Mouse (Mus musculus) ovary, postnatal 10 days (tissue): ENCODE results near the gene Nemp1.
A peak's percentile ranks its signal among the peaks of the same experiment; 100 is the strongest.

Experiments used
- DNase-seq: peaks from one replicate; pipeline ENCODE4 v3.0.0; 2022; ENCODE audit warnings: low spot score

Gene Nemp1

DNA sequence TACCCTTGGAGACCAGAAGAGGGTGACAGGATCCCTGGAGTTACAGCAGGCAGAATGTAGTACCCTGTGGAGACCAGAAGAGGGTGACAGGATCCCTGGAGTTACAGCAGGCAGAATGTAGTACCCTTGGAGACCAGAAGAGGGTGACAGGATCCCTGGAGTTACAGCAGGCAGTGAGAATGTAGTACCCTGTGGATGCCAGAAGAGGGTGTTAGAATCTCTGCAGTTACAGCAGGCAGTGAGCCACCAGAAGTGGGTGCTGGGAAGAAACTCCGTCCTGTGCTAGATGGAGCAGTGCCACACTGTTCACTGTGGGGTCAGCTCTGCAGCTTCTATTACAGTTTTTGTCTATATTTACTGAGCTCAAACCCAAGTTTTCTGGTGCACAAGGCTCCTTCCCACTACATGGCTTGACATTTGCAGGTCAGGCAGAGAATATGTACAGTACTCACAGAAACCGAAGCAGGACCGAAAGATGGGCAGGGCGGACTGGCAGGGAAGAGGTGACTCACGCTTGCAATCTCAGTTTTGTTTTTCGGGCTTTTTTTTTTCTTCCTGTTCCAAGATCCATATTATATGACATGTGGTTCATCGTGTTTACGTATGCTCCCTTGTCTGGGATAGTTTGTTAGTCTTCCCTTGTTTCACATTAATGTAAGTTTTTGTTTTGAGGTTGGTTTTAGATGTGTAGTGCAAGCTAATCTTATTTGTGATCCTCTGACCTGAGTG lies 8.3 kb downstream of the Nemp1 start:
- peak; percentile 36 for DNase-seq

DNA sequence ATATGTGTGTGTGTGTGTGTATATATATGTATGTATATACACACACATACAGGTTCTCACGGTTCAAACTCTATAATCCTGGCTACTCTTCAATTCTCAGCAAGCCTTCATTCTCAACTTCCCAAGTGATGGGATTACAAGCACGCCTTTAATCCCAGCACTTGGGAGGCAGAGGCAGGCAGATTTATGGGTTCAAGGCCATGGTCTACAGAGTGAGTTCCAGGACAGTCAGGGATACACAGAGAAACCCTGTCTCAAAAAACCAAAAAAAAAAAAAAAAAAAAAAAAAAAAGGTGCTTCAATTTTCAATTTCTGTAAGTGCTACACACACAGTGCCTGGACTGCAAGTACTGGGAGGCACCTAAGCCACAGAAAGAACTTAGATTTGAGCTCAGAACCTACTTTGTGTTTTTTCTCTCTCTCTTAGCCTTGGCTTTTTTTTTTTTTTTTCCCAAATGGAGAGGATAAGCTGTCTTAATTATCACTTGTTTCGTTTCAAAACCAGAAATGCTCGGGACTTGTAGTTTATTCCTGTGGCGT lies 9.2 kb downstream of the Nemp1 start:
- no peak for DNase-seq

DNA sequence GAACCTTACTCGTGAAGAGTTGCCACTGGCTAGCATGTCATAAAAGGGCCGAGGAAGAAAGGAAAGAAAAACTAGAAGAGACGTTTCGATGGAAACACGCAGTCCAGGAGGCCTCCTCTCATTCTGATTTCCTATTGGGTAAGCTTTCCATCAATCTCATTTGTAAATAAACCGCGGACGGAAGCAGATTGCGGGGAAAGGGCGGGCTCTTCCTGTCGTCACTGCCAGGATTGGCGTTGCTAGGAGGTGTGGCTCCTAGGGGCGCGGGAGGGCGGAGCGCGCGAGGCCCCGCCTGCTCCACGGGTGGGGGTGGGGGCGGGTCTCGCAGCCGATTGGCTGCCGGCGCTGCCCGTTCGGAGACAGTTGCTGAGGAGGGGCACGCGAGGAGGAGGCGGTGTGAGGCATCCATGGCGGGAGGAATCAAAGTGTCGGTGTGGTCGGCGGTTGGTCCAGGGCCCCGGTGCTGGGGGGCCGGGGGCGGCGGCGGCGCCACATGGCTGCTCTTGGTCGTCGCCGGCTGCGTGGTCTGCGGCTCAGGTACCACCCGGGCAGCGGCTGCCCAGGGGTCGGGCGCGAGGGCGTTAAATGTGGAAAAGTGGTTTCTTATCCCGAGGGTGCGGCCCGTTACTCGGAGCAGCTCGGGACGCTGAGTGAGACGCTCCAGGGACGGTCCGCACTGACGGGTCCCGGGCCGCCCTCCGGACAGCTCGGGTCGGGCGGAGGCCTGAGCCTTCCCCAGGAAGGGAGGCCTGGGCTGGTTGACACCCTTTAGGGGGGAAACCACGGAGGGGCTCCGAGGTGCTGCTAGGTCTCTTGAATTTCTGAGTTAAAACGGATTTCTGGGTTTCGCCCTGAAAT lies 10.2 kb downstream of the Nemp1 start:
- peak; percentile 73 for DNase-seq

DNA sequence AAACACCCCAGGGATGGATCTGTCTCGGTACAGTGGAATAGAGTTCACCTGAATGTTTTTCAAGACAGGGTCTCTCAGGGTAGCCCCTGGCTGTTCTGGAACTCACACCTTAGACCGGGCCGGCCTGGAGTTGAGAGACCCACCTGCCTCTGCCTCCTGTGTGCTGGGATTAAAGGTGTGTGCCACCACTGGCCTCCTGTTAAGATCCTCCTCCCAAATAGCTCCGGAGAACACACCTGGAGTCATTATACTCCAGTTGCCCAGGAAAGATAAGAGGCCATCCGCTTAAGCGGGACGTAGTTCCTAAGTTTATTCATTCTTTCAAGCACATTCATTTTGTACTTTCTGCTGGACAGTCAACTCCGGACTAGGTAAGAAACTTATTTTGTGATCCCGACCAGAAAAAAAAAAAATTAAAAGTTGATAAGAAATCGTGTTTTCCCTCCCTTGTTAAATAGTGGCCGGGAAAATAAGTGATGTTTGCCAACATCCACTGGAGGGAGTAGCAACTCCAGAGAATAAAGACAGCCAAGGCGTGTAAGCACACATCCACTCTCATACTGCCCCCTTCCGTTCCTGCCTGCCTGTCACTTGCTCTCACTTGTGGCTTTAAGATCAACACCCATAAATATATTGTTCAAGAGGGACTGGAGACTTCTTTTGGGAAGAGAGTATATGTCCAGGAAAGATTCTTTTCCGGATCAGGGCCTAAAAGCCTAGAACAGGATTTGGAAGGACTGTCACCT lies 11.1 kb downstream of the Nemp1 start:
- DNase-seq: no peak

DNA sequence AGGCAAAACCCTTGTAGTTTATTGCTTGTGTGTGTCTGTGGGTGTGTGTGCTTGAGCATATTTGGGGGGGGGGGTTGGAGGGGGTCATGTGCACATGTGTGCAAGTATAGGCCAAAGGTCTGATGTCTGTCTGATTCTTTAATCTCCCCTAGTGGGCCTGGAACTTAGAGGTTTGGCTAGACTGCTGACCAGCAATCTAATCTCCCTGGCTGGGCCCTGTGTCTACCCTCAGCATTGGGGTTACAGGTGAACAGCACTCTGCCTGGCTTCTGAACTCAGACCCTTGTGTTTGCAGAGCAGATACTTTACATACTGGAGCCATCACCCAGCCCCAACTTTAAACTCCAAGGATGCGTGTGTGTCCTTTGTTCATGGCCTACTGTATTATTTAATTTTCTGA lies 12.5 kb downstream of the Nemp1 start:
- no peak for DNase-seq

DNA sequence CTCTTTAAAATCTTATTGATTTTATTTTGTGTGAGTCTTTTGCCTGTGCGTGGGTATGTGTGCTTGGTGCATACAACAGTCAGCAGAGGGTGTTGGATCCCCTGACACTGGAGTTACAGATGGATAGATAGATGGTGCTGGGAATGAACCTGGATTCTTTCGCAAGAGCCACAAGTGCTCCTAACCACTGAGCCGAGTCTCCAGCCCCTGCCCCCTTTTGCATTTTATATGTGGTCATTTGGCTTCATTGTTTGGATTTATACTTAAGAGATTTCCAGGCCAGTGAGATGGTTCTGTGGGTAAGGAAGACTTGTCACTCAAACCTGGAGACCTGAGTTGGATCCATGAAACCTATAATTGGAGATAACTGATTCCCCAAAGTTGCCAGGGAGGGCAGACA lies 13.2 kb downstream of the Nemp1 start:
- no peak for DNase-seq

DNA sequence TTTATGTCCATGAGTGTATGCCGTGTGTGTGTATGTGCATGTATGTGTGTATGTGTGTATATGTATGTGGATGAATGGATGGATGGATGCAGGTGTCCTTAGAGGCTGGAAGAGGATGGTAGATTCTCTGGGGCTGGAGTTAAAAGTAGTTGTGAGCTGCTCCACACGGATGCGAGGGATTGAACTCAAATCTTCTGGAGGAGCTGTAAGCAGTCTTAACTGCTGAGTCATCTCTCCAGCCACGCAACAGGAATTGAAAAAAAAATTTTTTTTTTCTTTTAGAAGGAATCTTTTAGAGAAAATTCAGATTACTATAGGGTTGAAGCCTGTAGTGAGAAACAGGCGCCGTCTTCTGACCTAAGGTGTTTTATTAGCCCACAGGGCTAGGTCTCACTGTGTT lies 16.2 kb downstream of the Nemp1 start:
- no peak for DNase-seq

DNA sequence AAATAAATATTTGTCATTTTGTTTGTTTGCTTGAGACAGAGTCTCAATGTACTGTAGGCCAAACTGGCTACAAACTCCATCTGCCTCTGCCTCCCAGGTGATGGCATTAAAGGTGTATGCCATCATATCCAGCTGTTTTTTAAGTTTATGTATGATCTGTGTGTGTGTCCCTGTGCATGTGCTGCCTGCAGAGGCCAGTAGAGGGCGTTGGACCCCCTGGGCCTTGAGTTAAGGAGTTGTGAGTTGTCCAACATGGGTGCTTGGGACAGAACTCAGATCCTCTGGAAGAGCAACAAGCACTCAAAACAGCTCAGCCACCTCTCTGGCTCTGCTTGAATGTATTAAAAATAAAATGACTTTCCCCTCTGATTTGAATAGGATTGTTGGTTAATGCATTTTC lies 24.4 kb downstream of the Nemp1 start:
- DNase-seq: no peak

DNA sequence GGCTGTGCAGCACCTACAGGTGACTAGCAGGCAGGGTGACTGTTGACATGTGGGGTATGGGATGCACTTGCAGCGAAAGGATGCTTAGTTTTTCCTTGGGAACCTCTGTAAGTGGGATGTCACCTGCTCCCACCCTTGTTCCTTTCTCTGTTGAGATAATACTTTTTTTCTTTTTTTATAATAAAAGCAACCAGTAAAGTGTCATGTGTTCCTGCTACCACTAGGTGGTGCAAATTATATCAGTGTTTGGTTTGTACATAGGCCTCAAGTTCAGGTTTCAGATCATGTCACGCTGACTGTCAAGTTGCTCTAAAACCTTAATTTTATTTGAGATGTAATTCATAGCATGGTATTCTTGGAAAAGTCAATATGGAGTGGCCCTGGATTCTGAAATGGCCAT lies 27.9 kb downstream of the Nemp1 start:
- DNase-seq: no peak

DNA sequence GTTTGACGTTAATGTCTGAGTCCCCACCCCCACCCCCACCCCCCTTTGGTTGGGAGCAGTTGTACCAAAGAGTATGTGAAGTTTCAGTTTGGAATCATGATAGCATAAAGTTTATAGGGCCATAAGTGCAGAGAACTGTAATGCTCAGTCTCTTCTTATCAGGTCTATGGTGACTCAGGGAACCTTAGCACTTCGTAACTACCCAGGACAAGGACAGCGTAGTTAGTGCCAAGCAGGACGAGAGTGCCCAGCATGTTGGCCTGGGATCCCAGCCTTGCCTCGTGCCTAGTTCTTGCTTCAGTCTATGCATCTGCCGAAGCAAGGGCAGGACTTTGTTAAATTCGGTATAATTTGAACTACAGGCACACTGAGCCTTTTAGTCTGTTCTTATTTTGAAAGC lies 29.1 kb downstream of the Nemp1 start:
- no peak for DNase-seq

DNA sequence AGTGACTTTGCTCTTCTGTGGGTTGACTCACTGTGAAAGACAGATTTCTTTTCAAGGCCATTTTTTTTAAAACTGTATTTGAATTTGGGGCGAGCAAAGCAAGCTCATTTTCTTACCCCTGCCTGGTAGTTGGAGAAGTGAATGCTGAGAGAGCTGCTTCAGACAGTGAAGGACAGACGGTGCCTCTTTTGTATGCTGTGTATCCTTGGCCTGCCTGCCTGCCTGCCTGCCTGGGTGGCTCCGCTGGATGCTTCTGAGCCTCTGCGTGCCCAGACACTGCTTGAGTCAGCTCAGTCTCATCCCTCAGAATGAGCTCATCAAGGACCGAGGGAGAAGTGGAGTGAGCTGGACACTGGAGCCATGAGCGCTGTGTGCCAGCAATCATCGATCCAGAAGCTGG lies 32.3 kb downstream of the Nemp1 start:
- no peak for DNase-seq

DNA sequence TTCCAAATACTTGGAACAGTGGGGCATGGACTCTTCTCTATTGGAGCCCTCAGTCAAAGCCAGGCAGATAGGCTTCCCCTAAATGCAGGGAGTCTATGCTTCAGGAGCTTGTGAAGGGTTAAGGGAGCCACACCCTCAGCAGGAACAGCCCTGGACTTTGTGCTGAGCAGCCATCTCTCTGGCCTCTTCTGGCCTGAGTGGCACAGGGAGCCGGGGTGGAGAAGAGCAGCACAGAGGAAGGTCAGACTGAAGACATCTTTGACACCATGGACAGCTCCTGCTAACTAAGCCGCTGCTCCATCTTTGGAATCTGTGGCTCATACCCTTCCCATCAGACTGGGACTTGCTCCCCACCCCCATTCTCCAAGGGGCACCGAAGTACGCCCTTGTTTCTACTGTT lies 36.6 kb downstream of the Nemp1 start:
- no peak for DNase-seq

DNA sequence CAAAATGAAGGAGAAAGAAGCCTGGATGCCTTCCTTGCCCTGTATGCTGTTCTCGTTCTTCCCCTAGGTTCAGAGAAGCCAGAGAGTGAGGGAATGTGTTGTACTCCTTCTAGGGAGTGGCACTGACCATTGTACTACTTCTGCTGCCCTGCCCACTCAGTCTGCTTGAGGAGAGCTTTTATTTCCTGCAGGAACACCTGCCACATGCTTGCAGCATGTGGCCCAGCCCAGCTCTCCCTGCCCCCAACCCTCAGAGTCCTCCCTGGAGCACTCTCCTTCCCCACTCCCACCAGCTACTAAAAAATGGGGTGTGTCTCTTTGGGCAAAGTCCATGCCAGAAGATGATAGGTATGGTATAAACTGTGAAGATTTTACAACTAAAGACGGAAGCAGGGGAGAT lies 37.6 kb downstream of the Nemp1 start:
- DNase-seq: no peak

DNA sequence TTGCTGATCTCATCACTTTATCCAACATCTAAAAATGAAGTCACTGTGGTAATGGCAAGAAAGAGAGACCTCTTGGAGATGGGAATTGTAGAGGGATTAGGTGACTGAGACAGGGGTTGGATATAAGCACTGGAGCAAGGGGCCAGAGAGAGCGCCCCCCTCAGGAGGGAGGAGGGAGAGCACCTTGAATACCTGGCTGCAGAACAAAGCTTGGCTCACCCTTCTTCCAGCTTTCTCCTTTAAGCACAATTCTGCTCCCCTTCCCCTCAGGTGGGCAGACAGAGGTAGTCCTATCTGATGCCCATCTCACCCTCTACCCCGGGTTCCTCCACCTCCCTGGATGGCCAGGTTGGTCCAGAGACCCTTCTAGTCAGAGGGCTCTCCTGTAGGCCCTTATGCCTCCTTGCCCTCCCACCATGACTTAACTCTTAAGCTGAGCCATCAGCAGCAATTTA lies 38.1 kb downstream of the Nemp1 start, which contains the start of gene Myo1a:
Gene Myo1a (plus strand): TSS at position 405 of the 455 bp plus-strand sequence.
- DNase-seq: no peak

DNA sequence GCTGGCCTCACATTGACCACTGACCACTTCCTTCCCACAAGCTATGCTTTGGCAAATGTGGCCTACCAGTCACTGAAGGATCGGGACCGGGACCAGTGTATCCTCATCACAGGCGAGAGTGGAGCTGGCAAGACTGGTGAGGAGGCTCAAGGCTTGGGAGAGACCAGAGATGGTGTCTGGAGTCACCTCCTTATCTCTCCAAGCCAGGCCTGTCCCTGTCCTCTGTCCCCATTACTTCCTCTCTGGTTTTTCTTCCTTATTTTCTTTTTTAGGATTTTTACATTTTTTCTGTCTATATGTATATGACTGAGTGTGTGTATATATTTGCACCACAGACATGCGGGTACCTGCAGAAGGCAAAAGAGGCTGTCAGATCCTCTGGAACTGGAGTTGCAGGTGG lies 39.1 kb downstream of the Nemp1 start:
- no peak for DNase-seq

DNA sequence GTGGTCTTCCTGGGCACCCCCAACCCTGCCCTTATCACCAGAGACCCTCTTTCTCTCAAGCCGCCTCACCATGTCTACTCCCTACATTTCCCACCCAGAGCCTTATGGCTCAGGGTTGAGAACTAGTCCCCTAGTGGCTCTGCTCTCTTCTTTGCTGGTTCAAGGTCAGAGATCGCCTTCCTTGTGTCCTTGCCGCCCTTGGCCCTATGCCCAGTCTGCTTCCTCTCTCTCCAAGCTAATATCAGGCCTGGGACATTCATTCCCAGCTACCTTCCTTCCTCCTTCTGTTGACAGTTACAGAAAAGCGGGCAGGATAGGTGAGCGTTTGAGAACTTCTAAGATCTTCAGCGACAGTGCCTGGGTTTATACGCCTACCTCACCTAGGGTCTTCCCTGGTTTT lies 41.0 kb downstream of the Nemp1 start:
- DNase-seq: no peak

DNA sequence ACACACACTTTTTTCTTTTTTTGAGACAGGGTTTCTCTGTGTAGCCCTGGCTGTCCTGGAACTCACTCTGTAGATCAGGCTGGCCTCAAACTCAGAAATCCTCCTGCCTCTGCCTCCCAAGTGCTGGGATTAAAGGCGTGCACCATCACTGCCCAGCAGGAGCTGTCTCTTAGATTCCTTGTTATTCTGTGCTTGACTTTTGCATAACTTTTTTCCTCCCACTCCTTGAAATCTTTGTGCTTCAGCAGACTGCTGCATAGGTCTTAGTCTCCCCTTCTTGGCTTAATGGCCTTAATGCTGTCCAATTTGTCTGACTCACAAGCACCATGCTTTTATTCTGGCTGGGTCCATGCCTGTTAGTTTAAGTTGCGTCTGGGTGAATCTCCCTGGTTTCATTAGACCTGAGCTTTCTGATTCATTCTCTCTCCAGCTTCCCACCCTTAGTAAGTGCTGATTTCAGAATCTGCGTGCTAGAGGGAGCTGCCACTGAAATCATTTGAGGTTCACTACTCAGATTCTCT lies 42.2 kb downstream of the Nemp1 start:
- DNase-seq: no peak

DNA sequence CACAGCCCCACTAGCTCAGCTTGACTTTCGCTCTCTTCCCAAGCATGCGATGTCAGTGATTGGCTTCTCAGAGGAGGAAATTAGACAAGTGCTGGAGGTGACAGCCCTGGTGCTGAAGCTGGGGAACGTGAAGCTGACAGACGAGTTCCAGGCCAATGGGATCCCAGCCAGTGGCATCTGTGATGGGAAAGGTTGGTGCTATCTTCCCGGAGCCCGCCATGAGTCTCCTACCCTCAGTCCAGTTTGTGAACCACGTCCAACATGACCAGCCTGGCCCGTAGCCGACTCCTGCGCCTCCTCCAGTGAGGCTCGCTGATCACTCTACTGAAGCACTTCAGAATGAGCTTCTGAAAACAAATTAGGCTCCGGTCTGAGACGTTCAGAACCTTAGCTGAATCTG lies 43.6 kb downstream of the Nemp1 start:
- DNase-seq: no peak

DNA sequence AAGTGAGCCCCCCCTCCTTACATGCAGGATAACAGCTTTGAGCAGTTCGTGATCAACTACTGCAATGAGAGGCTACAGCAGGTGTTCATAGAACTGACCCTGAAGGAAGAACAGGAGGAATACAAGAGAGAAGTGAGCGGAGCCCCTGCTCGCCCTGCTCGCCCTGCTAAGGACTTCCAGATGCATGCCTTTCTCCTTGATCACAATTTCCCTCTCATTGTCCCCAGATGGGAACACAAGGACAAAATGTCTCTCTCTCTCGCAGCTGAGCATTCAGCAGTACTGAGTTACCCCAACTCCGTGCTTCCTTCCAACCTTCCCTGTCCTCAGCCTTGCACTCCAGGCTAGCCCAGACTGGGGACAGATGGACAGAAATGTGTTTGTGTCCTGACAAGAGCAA lies 46.0 kb downstream of the Nemp1 start:
- DNase-seq: no peak

DNA sequence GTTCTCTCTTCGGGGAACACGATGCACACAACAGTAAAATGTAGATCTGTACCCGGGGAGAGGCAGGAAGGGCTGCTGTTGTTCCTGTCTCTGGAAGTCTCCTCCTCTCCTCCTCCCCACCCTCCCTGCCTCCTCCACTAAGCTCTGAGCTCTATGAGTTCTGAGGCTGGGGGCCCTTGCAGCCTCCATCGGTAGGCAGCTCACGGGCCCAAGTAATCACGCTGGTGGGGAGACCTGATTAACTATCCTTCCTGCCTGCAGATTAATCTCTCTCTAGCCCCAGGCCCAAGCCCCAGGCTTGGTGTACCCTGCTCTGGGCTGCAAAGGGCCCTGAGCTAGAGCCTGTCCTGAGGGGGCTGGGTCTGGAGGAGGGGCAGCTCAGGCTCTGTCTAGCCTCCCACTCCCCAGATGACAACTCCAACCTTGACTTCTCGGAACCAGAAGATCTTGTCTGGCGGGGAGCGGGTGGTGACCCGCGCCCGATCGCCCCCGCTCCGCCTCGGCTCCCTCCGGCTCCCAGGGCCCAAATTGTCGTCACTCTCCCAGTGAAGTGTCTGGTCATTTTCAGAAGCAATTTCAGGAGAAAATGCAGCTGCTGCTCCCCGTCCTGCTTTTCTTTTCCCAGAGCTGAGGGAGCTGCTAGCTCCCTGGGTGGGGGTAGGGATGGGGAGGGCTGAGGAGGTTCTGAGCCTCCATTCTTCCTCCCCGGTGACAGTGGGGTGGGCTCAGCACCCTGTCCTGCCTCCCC lies 55.1 kb downstream of the Nemp1 start:
- DNase-seq: no peak

DNA sequence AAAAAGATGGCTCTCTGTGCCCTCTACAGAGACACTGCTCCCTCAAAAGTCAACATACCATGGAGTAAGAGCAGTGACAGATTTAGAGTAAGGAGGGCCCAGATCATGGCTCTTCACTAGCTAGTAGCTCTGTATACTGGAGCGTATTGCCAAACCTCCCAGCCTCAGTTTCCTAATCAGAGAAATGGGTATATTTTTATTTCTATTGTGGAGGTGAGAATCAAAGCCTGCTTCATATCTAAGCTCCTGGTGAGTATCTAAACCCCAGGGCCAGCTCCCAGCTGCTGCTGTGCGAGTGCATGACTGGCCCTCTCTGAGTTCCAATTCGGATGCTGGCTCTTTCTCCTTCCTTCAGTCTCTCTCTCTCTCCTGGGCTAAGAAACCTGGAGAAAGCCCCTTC lies 57.5 kb downstream of the Nemp1 start, which contains the start of gene Tac2:
Gene Tac2 (plus strand): TSS at position 301 of the 400 bp plus-strand sequence.
- no peak for DNase-seq
